Mouse (Mus musculus): Measurements from ENCODE around the gene Dock7. TPM values are rescaled to one million over a fixed set of nuclear protein-coding genes. Genes with fewer than 3 reads are reported as not detected.
"Not testable (repeated sequence)": the region's sequence is repeated elsewhere in the genome, so short reads cannot be mapped to it uniquely, and the experiment has no call there.

Gene Dock7
- polyA plus RNA-seq, 1 experiment from 2014 or later, result 71.1 TPM

- Histone ChIP-seq H3K4me1 (no peaks in the 10 kb centered on the region), H3K9me3 (no peaks in the 10 kb centered on the region), H3K9ac (no peak overlapping the region), H3K27me3 (replicated peaks) (no peaks in the 10 kb centered on the region), H3K4me3 (no peak overlapping the region), H3K27ac (no peak overlapping the region), H3K4me2 (no peak overlapping the region), H3K36me3 (replicated peaks) (peaks cover 25% of the 10 kb centered on the region)
- 83% methylated on average over 3 of the region's 3 CpGs for whole genome bisulfite sequencing
- ATAC-seq (replicated peaks), result no peak
Observed at GRCm38 (mm10) chr4:99046471-99046870, 74.2 kb downstream of the Dock7 start.

- no peaks in the 10 kb centered on the region for H3K9me3 ChIP-seq
- no peak for ATAC-seq (replicated peaks)
- peaks cover 32% of the 10 kb centered on the region for H3K36me3 ChIP-seq (replicated peaks)
- no peak overlapping the region for H3K4me3 ChIP-seq
- H3K9ac ChIP-seq, result no peak overlapping the region
- no peak overlapping the region for H3K27ac ChIP-seq
- no peaks in the 10 kb centered on the region for H3K4me1 ChIP-seq
- 93% methylated on average over 3 of the region's 3 CpGs for WGBS
- H3K4me2 ChIP-seq, result no peak overlapping the region
- no peaks in the 10 kb centered on the region for H3K27me3 ChIP-seq (replicated peaks)
Observed at GRCm38 (mm10) chr4:99044854-99045253, 75.9 kb downstream of the Dock7 start.

- Histone ChIP-seq H3K9ac (no peak overlapping the region), H3K4me3 (no peak overlapping the region), H3K27ac (no peak overlapping the region), H3K27me3 (replicated peaks) (no peaks in the 10 kb centered on the region), H3K36me3 (replicated peaks) (no peaks in the 10 kb centered on the region), H3K9me3 (no peaks in the 10 kb centered on the region), H3K4me1 (no peaks in the 10 kb centered on the region), H3K4me2 (no peak overlapping the region)
- ATAC-seq (replicated peaks), result no peak
- WGBS, result 82% methylated on average over 4 of the region's 4 CpGs
Observed at GRCm38 (mm10) chr4:99032921-99033320, 87.8 kb downstream of the Dock7 start.

GRCm38 (mm10) chr4:99030686-99031085 lies 90.0 kb downstream of the Dock7 start, which contains the start of gene Angptl3:
Gene Angptl3 (plus strand): TSS chr4:99030954.
- H3K27me3 ChIP-seq (replicated peaks), result no peaks in the 10 kb centered on the region
- no peak for ATAC-seq (replicated peaks)
- H3K27ac ChIP-seq, result no peak within 1 kb of the TSS
- no peak within 1 kb of the TSS for H3K4me3 ChIP-seq
- H3K9me3 ChIP-seq, result no peaks in the 10 kb centered on the region
- H3K9ac ChIP-seq, result no peak within 1 kb of the TSS
- 94% methylated on average over 2 of the region's 2 CpGs for WGBS
- H3K4me1 ChIP-seq, result no peaks in the 10 kb centered on the region
- H3K4me2 ChIP-seq, result no peak within 1 kb of the TSS
- no peaks in the 10 kb centered on the region for H3K36me3 ChIP-seq (replicated peaks)

GRCm38 (mm10) chr4:99028377-99028776 lies 92.3 kb downstream of the Dock7 start:
- Histone ChIP-seq H3K4me1 (no peaks in the 10 kb centered on the region), H3K9me3 (no peaks in the 10 kb centered on the region), H3K27me3 (replicated peaks) (no peaks in the 10 kb centered on the region), H3K9ac (no peak overlapping the region), H3K4me3 (no peak overlapping the region), H3K27ac (no peak overlapping the region), H3K36me3 (replicated peaks) (no peaks in the 10 kb centered on the region), H3K4me2 (no peak overlapping the region)
- WGBS, result 93% methylated on average over 5 of the region's 5 CpGs
- no peak for ATAC-seq (replicated peaks)

GRCm38 (mm10) chr4:99022221-99022620 lies 98.5 kb downstream of the Dock7 start:
- H3K4me3 ChIP-seq, result no peak overlapping the region
- H3K36me3 ChIP-seq (replicated peaks), result peaks cover 4% of the 10 kb centered on the region; the same call in 1 of the 2 replicates
- H3K9ac ChIP-seq, result no peak overlapping the region
- H3K4me2 ChIP-seq, result no peak overlapping the region
- WGBS, result 93% methylated on average over 8 of the region's 8 CpGs
- ATAC-seq (replicated peaks), result no peak
- no peaks in the 10 kb centered on the region for H3K9me3 ChIP-seq
- H3K27ac ChIP-seq, result no peak overlapping the region
- H3K4me1 ChIP-seq, result no peaks in the 10 kb centered on the region
- H3K27me3 ChIP-seq (replicated peaks), result no peaks in the 10 kb centered on the region

- no peaks in the 10 kb centered on the region for H3K27me3 ChIP-seq (replicated peaks)
- peaks cover 22% of the 10 kb centered on the region; the same call in 1 of the 2 replicates for H3K36me3 ChIP-seq (replicated peaks)
- no peaks in the 10 kb centered on the region for H3K9me3 ChIP-seq
- WGBS, result 90% methylated on average over 4 of the region's 4 CpGs
- no peak overlapping the region for H3K4me3 ChIP-seq
- no peak overlapping the region for H3K4me2 ChIP-seq
- H3K9ac ChIP-seq, result no peak overlapping the region
- ATAC-seq (replicated peaks), result no peak
- H3K27ac ChIP-seq, result no peak overlapping the region
- no peaks in the 10 kb centered on the region for H3K4me1 ChIP-seq
Observed at GRCm38 (mm10) chr4:99011039-99011438, 109.7 kb downstream of the Dock7 start.

GRCm38 (mm10) chr4:99006319-99006718 lies 114.4 kb downstream of the Dock7 start:
- Histone ChIP-seq H3K4me1 (no peaks in the 10 kb centered on the region), H3K4me2 (no peak overlapping the region), H3K36me3 (replicated peaks) (peaks cover 12% of the 10 kb centered on the region; the same call in 1 of the 2 replicates), H3K9ac (no peak overlapping the region), H3K9me3 (no peaks in the 10 kb centered on the region), H3K27ac (no peak overlapping the region), H3K27me3 (replicated peaks) (no peaks in the 10 kb centered on the region), H3K4me3 (no peak overlapping the region)
- WGBS, result 79% methylated on average over 2 of the region's 2 CpGs
- ATAC-seq (replicated peaks), result no peak

- H3K4me3 ChIP-seq, result no peak overlapping the region
- H3K9me3 ChIP-seq, result no peaks in the 10 kb centered on the region
- no peak overlapping the region for H3K27ac ChIP-seq
- H3K27me3 ChIP-seq (replicated peaks), result no peaks in the 10 kb centered on the region
- 93% methylated on average over 2 of the region's 2 CpGs for WGBS
- no peak overlapping the region for H3K9ac ChIP-seq
- ATAC-seq (replicated peaks), result no peak
- H3K4me2 ChIP-seq, result no peak overlapping the region
- no peaks in the 10 kb centered on the region for H3K4me1 ChIP-seq
- H3K36me3 ChIP-seq (replicated peaks), result peaks cover 12% of the 10 kb centered on the region; the same call in 1 of the 2 replicates
Observed at GRCm38 (mm10) chr4:99005574-99005973, 115.1 kb downstream of the Dock7 start.

GRCm38 (mm10) chr4:98993491-98993890 lies 127.2 kb downstream of the Dock7 start:
- Histone ChIP-seq H3K27me3 (replicated peaks) (no peaks in the 10 kb centered on the region), H3K4me1 (no peaks in the 10 kb centered on the region), H3K36me3 (replicated peaks) (peaks cover 11% of the 10 kb centered on the region; the same call in 1 of the 2 replicates), H3K4me3 (no peak overlapping the region), H3K9ac (no peak overlapping the region), H3K9me3 (no peaks in the 10 kb centered on the region), H3K4me2 (no peak overlapping the region), H3K27ac (no peak overlapping the region)
- ATAC-seq (replicated peaks), result no peak
- 88% methylated on average over 4 of the region's 4 CpGs for WGBS

- Histone ChIP-seq H3K9me3 (no peaks in the 10 kb centered on the region), H3K27me3 (replicated peaks) (no peaks in the 10 kb centered on the region), H3K9ac (no peak overlapping the region), H3K27ac (no peak overlapping the region), H3K36me3 (replicated peaks) (peaks cover 28% of the 10 kb centered on the region; the same call in 1 of the 2 replicates), H3K4me2 (no peak overlapping the region), H3K4me3 (no peak overlapping the region), H3K4me1 (no peaks in the 10 kb centered on the region)
- ATAC-seq (replicated peaks), result no peak
- 93% methylated on average over 8 of the region's 8 CpGs for WGBS
Observed at GRCm38 (mm10) chr4:98984701-98985100, 136.0 kb downstream of the Dock7 start.

GRCm38 (mm10) chr4:98979976-98980375 lies 140.7 kb downstream of the Dock7 start:
- peaks cover 17% of the 10 kb centered on the region for H3K36me3 ChIP-seq (replicated peaks)
- not testable (repeated sequence) for H3K4me1 ChIP-seq

GRCm38 (mm10) chr4:98978693-98979092 lies 142.0 kb downstream of the Dock7 start:
- peaks cover 20% of the 10 kb centered on the region for H3K36me3 ChIP-seq (replicated peaks)
- H3K4me2 ChIP-seq, result no peak overlapping the region
- 90% methylated on average over 2 of the region's 2 CpGs for WGBS
- no peak for ATAC-seq (replicated peaks)
- no peaks in the 10 kb centered on the region for H3K9me3 ChIP-seq
- no peak overlapping the region for H3K4me3 ChIP-seq
- no peaks in the 10 kb centered on the region for H3K27me3 ChIP-seq (replicated peaks)
- H3K9ac ChIP-seq, result no peak overlapping the region
- H3K27ac ChIP-seq, result no peak overlapping the region
- no peaks in the 10 kb centered on the region for H3K4me1 ChIP-seq

More at GRCm38 (mm10) chr4:98979976-98980375, 140.7 kb downstream of the Dock7 start:
- not testable (repeated sequence) for H3K4me3 ChIP-seq; H3K27ac ChIP-seq; H3K9ac ChIP-seq; ATAC-seq (replicated peaks); H3K4me2 ChIP-seq; H3K9me3 ChIP-seq; H3K27me3 ChIP-seq (replicated peaks)
- WGBS, result 95% methylated on average over 3 of the region's 3 CpGs
